Mouse (Mus musculus) kidney, adult 9 months (tissue): ENCODE results near the gene Slc16a12.
"Not testable (repeated sequence)": the region's sequence is repeated elsewhere in the genome, so short reads cannot be mapped to it uniquely, and the experiment has no call there.

ENCODE experiments used
- DNase-seq: peaks from one replicate; pipeline ENCODE4 v3.0.0; 2022

Slc16a12 gene

GRCm38 (mm10) chr19:34746688-34747504, at the start of gene Slc16a12:
TSS of gene Slc16a12 (minus strand) at chr19:34747289.
- DNase-seq: peak; percentile 68

- peak; percentile 63 for DNase-seq
Measured at GRCm38 (mm10) chr19:34796396-34796795, 49.3 kb upstream of the Slc16a12 start.

GRCm38 (mm10) chr19:34782491-34782890, 35.4 kb upstream of the Slc16a12 start:
- no peak for DNase-seq

- DNase-seq: no peak
Measured at GRCm38 (mm10) chr19:34778993-34779392, 31.9 kb upstream of the Slc16a12 start.

GRCm38 (mm10) chr19:34778098-34778497, 31.0 kb upstream of the Slc16a12 start:
- peak; percentile 52 for DNase-seq

- peak; percentile 90 for DNase-seq
Measured at GRCm38 (mm10) chr19:34772775-34773174, 25.7 kb upstream of the Slc16a12 start.

GRCm38 (mm10) chr19:34770764-34771163, 23.7 kb upstream of the Slc16a12 start:
- DNase-seq: no peak

GRCm38 (mm10) chr19:34758754-34759153, 11.7 kb upstream of the Slc16a12 start:
- peak; percentile 95 for DNase-seq

GRCm38 (mm10) chr19:34756561-34757240, 9.6 kb upstream of the Slc16a12 start:
- no peak for DNase-seq

GRCm38 (mm10) chr19:34755680-34756079, 8.6 kb upstream of the Slc16a12 start:
- peak; percentile 45 for DNase-seq

GRCm38 (mm10) chr19:34753243-34753642, 6.2 kb upstream of the Slc16a12 start:
- no peak for DNase-seq

GRCm38 (mm10) chr19:34752391-34753092, 5.5 kb upstream of the Slc16a12 start:
- DNase-seq: no peak

GRCm38 (mm10) chr19:34751150-34751549, 4.1 kb upstream of the Slc16a12 start:
- peak; percentile 46 for DNase-seq

- peak; percentile 52 for DNase-seq
Measured at GRCm38 (mm10) chr19:34748992-34749391, 1.9 kb upstream of the Slc16a12 start.

- not testable (repeated sequence) for DNase-seq
Measured at GRCm38 (mm10) chr19:34747969-34748368, 880 bp upstream of the Slc16a12 start.

GRCm38 (mm10) chr19:34746201-34746600, 888 bp downstream of the Slc16a12 start:
- DNase-seq: peak; percentile 47

GRCm38 (mm10) chr19:34745012-34745411, 2.1 kb downstream of the Slc16a12 start:
- peak; percentile 59 for DNase-seq

GRCm38 (mm10) chr19:34737916-34738315, 9.2 kb downstream of the Slc16a12 start:
- no peak for DNase-seq

GRCm38 (mm10) chr19:34735900-34736299, 11.2 kb downstream of the Slc16a12 start:
- no peak for DNase-seq

GRCm38 (mm10) chr19:34733020-34733419, 14.1 kb downstream of the Slc16a12 start:
- no peak for DNase-seq

- no peak for DNase-seq
Measured at GRCm38 (mm10) chr19:34731356-34731755, 15.7 kb downstream of the Slc16a12 start.

- DNase-seq: no peak
Measured at GRCm38 (mm10) chr19:34730584-34730983, 16.5 kb downstream of the Slc16a12 start.

- DNase-seq: no peak
Measured at GRCm38 (mm10) chr19:34729505-34729904, 17.6 kb downstream of the Slc16a12 start.
